Mouse (Mus musculus): ENCODE measurements around the gene Pigu.

The Pigu gene

DNA sequence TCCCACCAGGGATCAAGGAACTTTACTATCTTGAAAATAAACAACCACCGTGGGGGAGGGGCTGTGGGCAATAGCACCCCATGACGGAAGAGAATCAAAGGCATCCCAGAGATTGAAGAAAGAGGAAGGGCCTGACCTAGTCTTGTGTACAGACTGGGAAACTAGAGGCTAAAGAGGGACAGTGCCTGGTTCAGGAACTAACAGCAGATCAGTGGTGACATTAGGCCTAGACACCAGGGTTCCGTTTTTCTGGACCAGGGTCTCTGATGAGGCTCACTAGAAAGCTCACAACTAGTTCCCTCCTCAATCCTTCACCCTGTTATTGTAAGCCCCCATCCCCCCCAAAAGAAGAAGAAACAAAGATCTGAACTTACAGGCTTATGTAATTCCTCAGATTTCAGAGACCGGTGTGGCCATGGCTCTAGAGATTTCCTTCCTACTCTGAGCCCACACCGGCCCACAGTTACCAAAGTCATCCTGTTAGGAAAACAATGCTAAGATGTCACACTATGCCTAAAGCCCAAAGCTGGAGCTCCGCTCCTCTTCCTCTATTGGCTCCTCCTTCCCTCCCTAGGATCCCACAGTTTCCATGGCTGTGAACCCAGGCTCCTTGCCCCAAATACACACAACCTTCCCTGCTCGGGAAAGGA, 10.5 kb upstream of the Pigu start:
- DNase-seq (ENCODE audit: low spot score in 2 of 2) = no peak

DNA sequence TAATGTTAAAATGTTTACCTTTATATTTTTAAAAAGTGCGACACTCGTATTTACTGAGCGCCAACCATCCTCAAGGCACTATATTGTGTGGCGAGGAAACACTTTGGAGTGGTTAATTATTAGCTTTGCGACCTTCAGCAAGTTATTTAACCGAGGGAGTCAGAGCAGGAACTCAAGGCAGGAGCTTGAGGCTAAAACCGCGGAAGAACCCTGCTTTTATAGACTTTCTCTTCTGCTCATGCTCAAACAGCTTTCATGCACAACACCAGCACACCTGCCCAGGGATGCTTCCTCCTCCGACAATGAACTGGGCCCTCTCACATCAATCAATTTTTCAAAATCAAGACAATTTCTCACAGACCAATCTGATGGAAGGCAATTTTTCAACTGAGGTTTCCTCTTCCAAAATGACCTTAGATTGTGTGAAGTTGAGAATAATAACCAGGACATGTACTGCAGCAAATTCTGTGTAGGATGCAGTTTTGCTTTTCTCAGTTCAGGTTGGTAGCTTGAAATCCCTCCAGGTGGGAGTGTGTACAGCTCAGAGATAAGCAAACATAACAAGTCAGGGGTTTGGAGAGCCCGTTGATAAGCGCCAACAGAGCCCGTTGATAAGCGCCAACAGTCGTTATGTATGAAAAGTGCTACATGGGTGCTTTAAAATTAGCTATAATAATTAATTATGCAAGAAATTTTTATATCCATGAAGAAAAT, 613 bp upstream of the Pigu start:
- DNase-seq (ENCODE audit: low spot score in 2 of 2) = peak; percentile 25 to 51

DNA sequence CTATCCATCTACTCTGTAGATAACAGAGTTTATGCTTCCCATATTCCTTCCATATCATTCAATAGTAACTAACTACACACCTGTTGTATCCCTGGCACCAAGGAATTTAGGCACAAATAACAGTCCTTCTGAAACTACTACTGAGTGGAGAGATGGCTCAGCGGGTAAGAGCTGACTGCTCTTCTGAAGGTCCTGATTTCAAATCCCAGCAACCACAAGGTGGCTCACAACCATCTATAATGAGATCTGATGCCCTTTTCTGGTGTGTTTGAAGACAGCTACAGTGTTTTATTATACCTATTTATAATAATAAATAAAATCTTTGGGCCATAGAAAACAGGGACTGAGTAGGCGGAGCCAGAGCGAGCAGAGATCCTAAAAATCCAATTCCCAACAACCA, 2.8 kb downstream of the Pigu start:
- DNase-seq (ENCODE audit: low spot score in 2 of 2) = no peak

DNA sequence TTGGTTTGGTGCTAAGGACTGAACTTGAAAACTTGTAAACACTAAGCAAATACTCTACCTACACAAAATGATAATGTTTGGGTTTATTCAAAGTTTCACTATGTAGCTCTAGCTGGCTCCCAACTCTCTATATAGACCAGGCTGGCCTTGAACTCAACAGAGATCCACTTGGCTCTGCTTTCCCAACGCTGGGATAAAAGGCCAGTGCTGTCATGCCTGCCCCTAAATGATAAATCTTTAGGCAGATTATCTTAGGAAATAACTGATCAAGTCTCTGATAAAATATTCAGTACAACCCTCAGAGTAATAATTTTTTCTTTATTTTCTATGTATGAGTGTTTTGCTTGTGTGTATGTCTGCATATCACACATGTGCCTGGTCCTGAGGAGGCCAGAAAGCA, 10.6 kb downstream of the Pigu start:
- no peak for DNase-seq (ENCODE audit: low spot score in 2 of 2)

DNA sequence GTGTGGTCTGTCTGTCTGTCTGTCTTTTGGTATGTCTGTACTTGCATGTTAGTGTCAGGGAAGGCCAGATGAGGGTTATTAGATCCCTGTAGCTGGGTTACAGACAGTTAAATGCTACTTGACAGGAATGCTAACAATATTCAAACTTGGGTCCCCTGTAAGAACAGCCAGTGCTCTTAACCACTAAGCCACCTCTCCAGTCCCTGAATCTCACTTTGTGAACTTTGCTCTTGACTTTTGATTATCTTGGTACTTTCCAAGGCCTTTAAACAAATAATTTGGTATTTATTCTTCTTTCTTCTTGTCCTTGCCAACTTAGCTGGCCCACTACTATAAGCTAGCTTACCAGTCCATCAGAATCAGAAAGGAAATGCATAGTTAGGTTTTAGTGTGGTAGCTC, 17.1 kb downstream of the Pigu start:
- no peak for DNase-seq (ENCODE audit: low spot score in 2 of 2)

DNA sequence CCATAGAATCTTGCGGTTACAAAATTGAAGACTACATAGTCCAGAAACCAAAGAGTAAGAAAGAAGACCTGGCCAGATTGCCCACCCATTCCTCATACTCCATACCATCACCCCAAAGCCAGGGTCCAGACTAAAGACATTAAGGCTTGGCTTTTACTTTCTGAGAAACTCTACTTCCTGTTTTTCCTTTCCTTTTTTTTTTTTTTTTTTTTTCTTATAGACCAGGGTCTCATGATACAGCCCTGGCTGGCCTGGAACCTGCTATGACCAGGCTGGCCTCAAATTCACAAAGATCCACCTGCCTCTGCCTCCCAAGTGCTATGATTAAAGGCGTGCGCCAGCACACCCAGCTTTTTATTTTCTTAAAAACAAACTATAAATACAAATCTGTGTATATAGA, 21.0 kb downstream of the Pigu start:
- DNase-seq (ENCODE audit: low spot score in 2 of 2) = no peak

DNA sequence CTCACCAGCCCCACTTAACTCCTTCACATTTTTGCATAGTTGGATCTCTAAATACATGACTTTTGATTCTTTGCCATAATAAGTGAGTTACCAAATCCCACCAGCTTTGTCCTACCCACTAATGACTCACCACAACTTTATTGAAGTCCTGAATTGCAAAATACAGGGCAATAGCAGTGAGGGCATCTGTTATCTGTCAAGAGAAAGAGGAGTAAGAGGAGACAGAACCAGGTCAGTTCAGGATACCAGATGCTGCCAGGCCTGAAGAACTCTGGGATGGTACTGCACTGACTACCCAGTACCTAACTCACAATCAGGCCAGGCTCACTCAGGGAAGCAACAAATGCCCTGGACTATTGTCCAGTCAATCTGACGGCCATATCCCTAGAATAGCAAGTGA, 22.0 kb downstream of the Pigu start:
- DNase-seq (ENCODE audit: low spot score in 2 of 2) = no peak

DNA sequence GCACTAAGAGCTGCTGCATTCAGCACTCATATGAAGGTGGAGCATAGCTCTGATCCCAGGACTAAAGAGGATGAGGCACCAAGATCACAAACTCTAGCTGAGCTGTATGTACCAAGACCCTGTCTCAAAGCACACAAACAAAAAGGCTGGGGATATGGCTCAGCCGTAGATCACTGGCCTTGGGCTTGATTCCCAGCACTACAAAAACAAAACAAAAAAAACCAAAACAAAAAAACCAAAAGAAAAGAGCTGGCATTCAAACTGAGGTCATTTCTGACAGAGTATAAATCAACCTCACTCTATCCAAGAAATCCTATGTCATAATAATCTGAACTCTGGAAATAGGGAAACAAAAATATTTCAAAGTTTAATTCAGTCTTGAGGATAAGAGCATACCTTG, 23.8 kb downstream of the Pigu start:
- no peak for DNase-seq (ENCODE audit: low spot score in 2 of 2)

DNA sequence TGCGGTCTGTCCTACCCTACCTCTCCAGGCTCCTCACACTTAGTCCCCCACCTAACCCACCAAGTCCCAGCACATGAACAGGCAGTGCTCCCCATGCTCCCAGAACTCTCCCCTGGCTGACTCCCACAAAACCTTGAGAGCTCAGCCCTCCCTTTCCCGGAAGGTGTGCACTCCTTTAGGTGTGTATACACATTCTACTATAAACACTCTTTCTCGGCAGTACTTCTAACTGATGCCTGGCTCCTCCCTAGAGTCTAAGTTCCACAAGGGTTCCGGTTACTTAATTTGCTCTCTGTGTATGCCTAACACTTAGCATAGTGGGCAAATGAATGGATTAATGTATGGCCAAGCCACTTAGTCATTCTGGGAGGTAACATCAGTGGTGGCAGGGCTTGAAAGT, 25.9 kb downstream of the Pigu start:
- no peak for DNase-seq (ENCODE audit: low spot score in 2 of 2)

DNA sequence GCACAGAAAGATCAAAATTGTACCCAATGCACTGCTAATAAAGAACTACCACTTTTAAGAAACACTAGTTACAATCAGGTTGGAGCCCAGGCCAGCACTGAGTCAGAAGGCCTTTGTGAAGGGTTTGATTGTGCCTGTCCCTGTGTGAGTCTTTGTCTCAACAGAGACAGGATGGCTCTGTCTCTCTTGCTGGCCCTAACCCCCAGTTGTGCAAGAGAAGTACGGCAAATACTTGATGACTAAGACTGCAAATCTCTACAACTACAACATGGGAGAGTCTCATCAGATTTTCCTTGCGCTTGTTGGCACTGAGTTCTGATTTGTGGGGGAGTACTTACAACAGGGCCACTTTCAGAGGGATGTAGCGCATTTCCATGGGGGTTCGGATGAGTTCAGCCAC, 26.4 kb downstream of the Pigu start:
- DNase-seq (ENCODE audit: low spot score in 2 of 2) = peak in 1 of 2 experiments; percentile 5

DNA sequence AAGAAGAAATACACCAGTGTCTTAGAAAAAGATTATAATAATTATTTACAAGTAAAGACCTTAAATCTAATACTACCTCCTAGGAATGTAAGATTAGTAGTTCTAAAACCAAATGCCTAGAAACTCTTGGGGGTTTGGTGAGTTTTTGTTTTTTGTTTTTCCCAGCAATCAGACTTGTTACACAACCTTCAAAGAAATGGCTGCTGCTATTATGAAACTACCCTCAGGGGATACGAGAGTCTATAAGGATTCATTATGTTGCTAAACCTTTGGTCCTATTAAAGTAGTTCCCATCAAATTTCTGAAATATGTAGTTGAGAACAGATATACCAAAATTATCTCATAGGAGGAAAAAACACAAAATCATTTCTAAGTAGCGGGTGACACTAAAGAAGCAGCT, 27.5 kb downstream of the Pigu start:
- no peak for DNase-seq (ENCODE audit: low spot score in 2 of 2)

DNA sequence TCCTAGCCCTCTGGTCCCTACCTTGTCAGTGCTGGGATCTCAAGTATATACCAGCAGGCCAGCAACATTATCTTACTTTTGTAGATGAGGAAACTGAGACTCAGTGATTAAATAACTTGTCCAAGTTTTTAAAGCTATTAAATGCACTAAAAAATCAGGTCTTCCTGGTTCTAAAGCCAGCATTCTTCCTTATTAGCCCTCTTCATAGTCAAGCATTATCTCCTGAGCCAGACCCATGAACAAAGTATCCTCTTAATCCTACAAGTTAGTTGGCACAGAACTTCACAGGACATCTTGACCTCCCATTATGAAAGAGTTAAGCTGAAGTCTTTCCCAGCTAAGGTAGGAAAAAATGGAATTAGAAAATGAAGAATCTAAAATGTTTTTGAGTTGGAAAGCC, 28.3 kb downstream of the Pigu start:
- no peak for DNase-seq (ENCODE audit: low spot score in 2 of 2)

DNA sequence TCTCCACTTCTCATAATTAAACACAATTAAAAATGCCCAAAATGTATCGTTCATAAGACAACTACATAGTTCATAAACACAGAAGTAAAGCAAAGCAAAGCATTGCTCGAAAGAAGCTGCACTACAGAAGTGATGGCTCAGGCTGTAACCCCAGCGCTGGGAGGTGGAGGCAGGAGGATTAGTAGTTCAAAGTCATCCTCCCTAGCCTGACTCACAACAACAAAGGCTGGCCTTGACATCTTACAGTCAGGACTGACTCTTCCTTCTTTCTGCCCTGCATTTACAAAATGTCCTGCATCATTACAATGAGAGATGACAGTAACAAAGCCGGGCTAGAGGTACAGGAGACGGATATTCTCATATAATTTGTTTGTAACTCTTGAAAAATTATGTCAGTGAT, 29.3 kb downstream of the Pigu start:
- no peak for DNase-seq (ENCODE audit: low spot score in 2 of 2)

DNA sequence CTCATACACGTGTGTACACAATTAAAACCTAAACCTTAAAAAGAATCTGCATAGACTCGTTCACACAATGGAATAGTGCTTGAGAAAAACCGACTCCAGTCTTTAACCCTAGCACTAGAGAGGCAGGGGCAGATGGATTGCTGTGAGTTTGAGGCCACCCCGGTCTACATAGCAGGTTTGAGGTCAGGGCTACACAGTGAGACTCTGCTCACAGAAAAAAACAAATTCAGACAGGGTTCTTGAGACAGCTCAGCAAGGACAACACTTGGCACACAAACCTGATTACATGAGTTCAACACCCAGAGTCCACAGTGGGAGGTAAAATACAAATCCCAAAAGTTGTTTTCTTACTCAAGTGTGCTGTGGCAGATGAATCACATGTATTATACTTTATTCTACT, 31.2 kb downstream of the Pigu start:
- no peak for DNase-seq (ENCODE audit: low spot score in 2 of 2)

DNA sequence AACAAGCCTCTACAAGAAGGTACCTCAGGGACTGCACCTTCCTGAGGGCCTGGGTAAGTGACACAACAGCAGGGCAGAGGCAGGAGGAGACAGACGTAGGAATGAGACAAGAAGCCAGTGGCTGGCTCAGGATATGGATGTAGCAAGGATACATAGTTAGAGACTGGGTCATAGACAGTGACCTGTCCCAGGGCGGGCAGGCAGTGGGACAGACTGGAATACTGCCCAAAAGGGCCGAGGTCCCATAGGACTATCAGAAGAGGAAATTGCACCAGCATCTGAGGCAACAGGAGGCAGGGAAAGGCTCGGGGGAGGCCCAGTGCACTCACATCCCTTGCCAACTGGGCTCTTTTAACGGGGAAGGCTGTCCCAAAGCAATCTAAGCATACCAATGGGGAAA, 36.6 kb downstream of the Pigu start:
- DNase-seq (ENCODE audit: low spot score in 2 of 2) = no peak

DNA sequence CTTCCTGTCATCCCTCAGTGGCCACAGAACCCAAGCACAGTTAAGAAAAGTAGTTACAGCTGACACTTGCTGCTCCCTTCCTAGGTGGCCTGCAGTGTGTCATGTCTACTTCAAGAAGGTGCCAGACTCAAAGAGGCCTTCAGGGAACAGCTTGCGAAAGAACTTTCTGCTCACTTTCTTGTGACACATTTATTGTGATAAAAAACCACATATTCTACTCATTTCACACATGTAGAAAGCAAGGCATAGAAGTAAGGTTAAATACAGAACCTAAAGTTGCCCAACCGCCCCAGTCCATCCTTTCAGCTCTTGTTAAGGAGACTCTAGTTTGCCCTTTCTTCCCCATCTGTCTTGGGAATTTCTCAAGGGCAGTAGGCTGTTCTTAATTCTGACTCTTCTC, 38.6 kb downstream of the Pigu start:
- DNase-seq (ENCODE audit: low spot score in 2 of 2) = no peak

DNA sequence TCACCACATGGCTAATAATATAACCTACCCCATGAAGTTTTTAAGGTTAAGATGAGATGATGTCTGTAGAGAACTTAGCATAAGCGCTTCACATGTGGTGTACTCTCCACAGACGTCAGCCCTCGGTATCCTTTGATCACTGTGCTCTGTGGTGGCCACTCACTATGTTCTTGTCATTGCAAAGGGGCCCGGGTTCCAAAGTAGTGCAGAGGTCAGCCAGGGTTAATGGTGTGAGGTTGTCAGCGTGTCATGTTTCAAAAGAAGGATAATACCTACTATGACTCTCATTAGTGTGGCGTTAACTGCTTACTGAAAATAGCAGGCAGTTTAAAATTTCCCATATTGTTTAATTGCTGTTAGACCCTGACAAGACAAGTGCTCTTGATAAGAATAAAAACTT, 43.6 kb downstream of the Pigu start:
- no peak for DNase-seq (ENCODE audit: low spot score in 2 of 2)

DNA sequence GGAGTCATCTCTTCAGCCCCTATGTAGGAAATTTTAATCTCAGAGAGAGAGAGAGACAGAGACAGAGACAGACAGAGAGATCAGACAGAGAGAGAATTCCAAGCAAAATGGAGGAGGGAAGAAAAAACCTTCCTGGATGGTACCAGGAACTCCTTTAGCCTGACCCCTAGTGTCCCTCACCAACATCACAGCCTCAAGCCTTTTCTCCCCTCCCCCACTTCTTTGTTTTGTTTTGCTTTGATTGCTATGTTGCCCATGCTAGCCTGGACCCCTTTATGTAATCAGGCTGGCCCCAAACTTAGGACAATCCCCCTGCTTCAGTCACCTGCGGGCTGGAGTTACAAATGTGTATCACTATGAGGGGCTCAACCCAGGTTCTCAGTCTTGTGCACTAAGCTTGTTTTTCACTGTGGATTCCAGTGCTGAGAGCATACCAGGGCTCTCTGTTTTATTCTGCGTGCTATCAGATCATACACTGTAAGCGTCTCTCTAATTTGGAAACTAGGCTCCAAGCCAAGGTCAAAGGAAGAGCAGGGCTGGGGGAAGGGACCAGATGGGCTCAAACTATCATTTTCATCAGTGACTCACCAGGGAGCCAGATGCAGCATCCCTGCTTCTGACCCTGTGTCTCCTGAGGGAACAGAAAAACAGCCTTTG, 48.2 kb downstream of the Pigu start:
- peak; percentile 13 to 14 for DNase-seq (ENCODE audit: low spot score in 2 of 2)

DNA sequence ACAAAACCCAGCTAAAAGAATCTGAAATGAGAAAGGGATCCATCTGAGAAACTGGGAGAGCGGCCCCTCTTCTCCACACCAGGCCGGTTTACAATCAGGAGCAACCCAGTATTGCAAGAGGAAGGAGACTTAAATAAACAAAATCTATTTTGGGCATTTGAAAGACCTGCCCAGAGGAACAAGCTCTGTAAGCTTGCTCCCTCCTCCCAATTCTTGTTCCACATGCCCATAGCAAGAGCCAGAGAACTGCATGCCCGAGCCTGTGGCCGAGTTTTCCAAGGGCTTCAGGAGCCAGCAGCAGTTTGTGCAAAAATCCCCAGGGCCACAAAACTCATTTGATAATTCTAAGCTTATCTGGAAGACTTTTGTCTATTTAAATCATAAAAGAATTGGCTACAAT, 57.7 kb downstream of the Pigu start:
- no peak for DNase-seq (ENCODE audit: low spot score in 2 of 2)

DNA sequence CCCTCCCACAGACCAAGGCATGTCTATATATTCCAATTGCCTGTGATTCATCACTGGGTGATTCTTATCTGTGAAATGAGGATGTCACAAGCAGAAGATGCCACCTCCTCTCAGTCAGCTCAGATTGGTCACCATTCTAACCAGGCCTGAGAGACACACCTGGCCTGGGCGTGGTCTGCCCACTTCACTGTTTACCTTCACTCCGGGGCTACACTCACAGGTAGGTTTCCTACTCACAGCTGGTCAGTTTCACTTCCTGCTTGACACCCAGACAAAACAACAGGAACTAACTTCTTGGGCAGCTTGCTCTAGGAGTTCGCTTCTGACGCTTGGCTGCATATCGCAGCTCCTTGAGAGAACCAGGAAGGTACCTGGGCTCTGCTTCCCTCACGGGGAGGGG, 61.8 kb downstream of the Pigu start:
- no peak for DNase-seq (ENCODE audit: low spot score in 2 of 2)

DNA sequence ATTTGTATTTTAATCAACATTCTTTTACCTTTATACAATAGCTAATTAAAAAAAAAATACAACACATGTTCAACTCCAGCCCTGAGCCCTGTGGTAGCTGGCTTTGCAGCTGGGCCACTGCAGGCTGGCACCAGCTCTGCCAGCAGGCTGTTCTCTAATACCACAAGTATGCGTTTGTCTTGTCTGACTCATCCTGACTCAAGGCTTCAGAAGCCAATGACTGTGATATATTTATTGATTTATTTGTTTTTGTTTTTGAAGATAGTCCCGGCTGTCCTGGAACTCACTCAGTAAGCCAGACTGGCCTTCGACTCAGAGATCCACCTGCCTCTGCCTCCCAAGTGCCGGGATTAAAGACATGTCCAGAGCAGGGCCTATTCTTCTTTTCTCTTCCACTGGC, 63.3 kb downstream of the Pigu start:
- DNase-seq (ENCODE audit: low spot score in 2 of 2) = no peak

DNA sequence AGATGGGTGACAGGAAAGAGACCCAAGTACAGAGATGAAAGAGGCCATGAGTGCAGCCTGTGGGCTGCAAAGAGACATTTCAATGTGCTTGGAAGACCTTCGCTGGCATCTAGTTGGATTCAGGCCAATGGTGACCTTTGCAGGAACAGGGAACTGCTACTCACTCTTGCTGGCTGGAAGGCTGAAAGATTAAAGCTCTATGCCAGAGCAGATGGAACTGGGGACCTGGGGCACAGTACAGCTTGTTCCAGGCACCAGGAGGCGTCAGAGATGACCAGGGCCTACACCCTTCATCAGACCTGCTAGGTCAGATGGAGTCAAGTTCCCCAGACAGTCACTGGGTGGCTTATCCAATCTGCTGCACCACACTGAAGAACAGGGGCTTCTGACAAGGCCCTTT, 63.8 kb downstream of the Pigu start:
- DNase-seq (ENCODE audit: low spot score in 2 of 2) = no peak

DNA sequence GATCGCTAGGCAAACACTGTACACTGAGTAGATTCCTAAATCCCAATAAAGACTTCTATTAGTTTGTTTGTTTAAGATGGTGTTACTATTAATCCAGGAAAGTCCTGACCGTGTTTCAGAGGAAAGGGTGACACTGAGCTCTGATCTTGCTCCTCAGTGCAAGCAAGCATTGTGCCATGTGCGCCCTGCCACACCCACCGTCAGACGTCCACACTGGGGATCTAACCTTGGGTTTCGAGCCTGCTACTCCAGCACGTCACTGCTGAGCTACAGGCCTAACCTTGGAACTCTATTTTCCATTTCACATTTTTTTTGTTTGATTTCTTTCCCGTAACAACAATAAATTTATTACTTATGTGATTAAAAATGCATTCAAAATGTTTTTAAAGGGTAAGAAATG, 67.2 kb downstream of the Pigu start:
- no peak for DNase-seq (ENCODE audit: low spot score in 2 of 2)
